Mouse (Mus musculus) neural tube, embryonic 15.5 days (tissue): ENCODE results near the gene Cdkn1b. TPM values are rescaled to one million over a fixed set of nuclear protein-coding genes. Genes with fewer than 3 reads are reported as not detected.

Experiments used
- ATAC-seq: fragments of 200-750 bp; cut with Nextera tagmentation; 2 replicates; pipeline ENCODE4 v1.8.0; 2017; ENCODE audit warnings: mild to moderate bottlenecking, moderate TSS enrichment, moderate library complexity; ENCODE audit not compliant: low FRiP score
- H3K27ac ChIP-seq: fragments of 300-500 bp; sonication (generic); replicated peaks from 2 replicates; pipeline ENCODE4 v1.5.1; 2015; ENCODE audit warnings: mild to moderate bottlenecking, inconsistent platforms
- H3K27me3 ChIP-seq: fragments of 300-500 bp; sonication (generic); replicated peaks from 2 replicates; pipeline ENCODE4 v1.6.1; 2015; ENCODE audit warnings: inconsistent platforms
- H3K36me3 ChIP-seq: fragments of 300-500 bp; sonication (generic); 2 replicates; pipeline ENCODE4 v1.6.1; 2015; ENCODE audit warnings: inconsistent platforms
- H3K4me1 ChIP-seq: fragments of 300-500 bp; sonication (generic); 2 replicates; pipeline ENCODE4 v1.6.1; 2015; ENCODE audit warnings: inconsistent platforms
- H3K4me2 ChIP-seq: fragments of 300-500 bp; sonication (generic); 2 replicates; pipeline ENCODE4 v1.6.1; 2015; ENCODE audit warnings: inconsistent platforms, mild to moderate bottlenecking, moderate library complexity
- H3K4me3 ChIP-seq: fragments of 300-500 bp; sonication (generic); replicated peaks from 2 replicates; pipeline ENCODE4 v1.5.1; 2015; ENCODE audit warnings: mild to moderate bottlenecking, inconsistent platforms
- H3K9ac ChIP-seq: fragments of 300-500 bp; sonication (generic); replicated peaks from 2 replicates; pipeline ENCODE4 v1.6.1; 2015; ENCODE audit warnings: mild to moderate bottlenecking, inconsistent platforms
- H3K9me3 ChIP-seq: fragments of 300-500 bp; sonication (generic); replicated peaks from 2 replicates; pipeline ENCODE4 v1.6.1; 2016; ENCODE audit warnings: inconsistent platforms
- WGBS: fragments of 180-500 bp; shearing (Covaris S2); methylation state at CpG from one replicate; pipeline ENCODE4 v1.1.7; 2015; ENCODE audit warnings: mixed read lengths; 5-methylcytosine and 5-hydroxymethylcytosine counted together
- polyA plus RNA-seq: library from polyadenylated mRNA; unstranded; fragments of >200 nt; fragmentation: Nextera tagmentation; extraction: Ambion mirVana; gene quantifications from 2 replicates; pipeline ENCODE4 v1.2.1, GENCODE M21; 2015

The Cdkn1b gene
- 15.7 and 17.3 TPM in 2 replicates for polyA plus RNA-seq

- peak; percentile 96 for ATAC-seq
- WGBS: under 1% methylated on average over 76 of the region's 77 CpGs
Measured at GRCm38 (mm10) chr6:134920190-134921013, at the start of gene Cdkn1b. Gene Cdkn1b, plus strand, starts transcription at chr6:134920401.

GRCm38 (mm10) chr6:134870887-134871286 is 49.3 kb upstream of the Cdkn1b start:
- no peak overlapping the region for H3K4me3 ChIP-seq
- no peak overlapping the region for H3K27ac ChIP-seq
- H3K4me1 ChIP-seq: no peaks in the 10 kb centered on the region
- H3K9ac ChIP-seq: no peak overlapping the region
- no peak for ATAC-seq
- 95% methylated on average over 4 of the region's 4 CpGs for WGBS
- H3K4me2 ChIP-seq: no peak overlapping the region
- no peaks in the 10 kb centered on the region for H3K27me3 ChIP-seq
- H3K9me3 ChIP-seq: no peaks in the 10 kb centered on the region
- H3K36me3 ChIP-seq: peaks cover 50% of the 10 kb centered on the region

More at GRCm38 (mm10) chr6:134920190-134921013, at the start of gene Cdkn1b:
- H3K9ac ChIP-seq: peak within 1 kb of the TSS; percentile 81
- H3K4me2 ChIP-seq: peak within 1 kb of the TSS; percentile 92
- peak within 1 kb of the TSS; percentile 98 for H3K27ac ChIP-seq
- H3K4me1 ChIP-seq: peaks cover 49% of the 10 kb centered on the region
- no peaks in the 10 kb centered on the region for H3K36me3 ChIP-seq
- H3K4me3 ChIP-seq: peak within 1 kb of the TSS; percentile 83
- H3K9me3 ChIP-seq: no peaks in the 10 kb centered on the region
- peaks cover 6% of the 10 kb centered on the region for H3K27me3 ChIP-seq

- ATAC-seq: no peak
- Histone ChIP-seq H3K9me3 (no peaks in the 10 kb centered on the region), H3K4me1 (no peaks in the 10 kb centered on the region), H3K9ac (no peak overlapping the region), H3K4me3 (no peak overlapping the region), H3K4me2 (no peak overlapping the region), H3K36me3 (peaks cover 43% of the 10 kb centered on the region), H3K27me3 (no peaks in the 10 kb centered on the region), H3K27ac (no peak overlapping the region)
- 80% methylated on average over 2 of the region's 2 CpGs for WGBS
Measured at GRCm38 (mm10) chr6:134872236-134872635, 48.0 kb upstream of the Cdkn1b start.

GRCm38 (mm10) chr6:134873018-134873417 is 47.2 kb upstream of the Cdkn1b start:
- Histone ChIP-seq H3K4me1 (no peaks in the 10 kb centered on the region), H3K36me3 (peaks cover 36% of the 10 kb centered on the region), H3K27ac (no peak overlapping the region), H3K4me2 (no peak overlapping the region), H3K9ac (no peak overlapping the region), H3K27me3 (no peaks in the 10 kb centered on the region), H3K9me3 (no peaks in the 10 kb centered on the region), H3K4me3 (no peak overlapping the region)
- no peak for ATAC-seq
- 92% methylated on average over 2 of the region's 2 CpGs for WGBS

GRCm38 (mm10) chr6:134876795-134877194 is 43.4 kb upstream of the Cdkn1b start:
- Histone ChIP-seq H3K9me3 (no peaks in the 10 kb centered on the region), H3K27ac (no peak overlapping the region), H3K4me2 (no peak overlapping the region), H3K27me3 (no peaks in the 10 kb centered on the region), H3K4me3 (no peak overlapping the region), H3K9ac (no peak overlapping the region), H3K4me1 (peaks cover 17% of the 10 kb centered on the region), H3K36me3 (peaks cover 8% of the 10 kb centered on the region)
- WGBS: 76% methylated on average over 6 of the region's 6 CpGs
- no peak for ATAC-seq

GRCm38 (mm10) chr6:134877276-134877675 is 42.9 kb upstream of the Cdkn1b start:
- ATAC-seq: no peak
- WGBS: 94% methylated on average over 4 of the region's 4 CpGs
- Histone ChIP-seq H3K4me2 (no peak overlapping the region), H3K27ac (no peak overlapping the region), H3K4me3 (no peak overlapping the region), H3K4me1 (peaks cover 17% of the 10 kb centered on the region), H3K9me3 (no peaks in the 10 kb centered on the region), H3K9ac (no peak overlapping the region), H3K27me3 (no peaks in the 10 kb centered on the region), H3K36me3 (peaks cover 8% of the 10 kb centered on the region)

- Histone ChIP-seq H3K9me3 (no peaks in the 10 kb centered on the region), H3K4me2 (no peak overlapping the region), H3K9ac (no peak overlapping the region), H3K27me3 (no peaks in the 10 kb centered on the region), H3K4me1 (peaks cover 21% of the 10 kb centered on the region), H3K4me3 (no peak overlapping the region), H3K36me3 (peaks cover 8% of the 10 kb centered on the region), H3K27ac (no peak overlapping the region)
- ATAC-seq: no peak
- WGBS: 82% methylated on average over 1 of the region's 1 CpGs
Measured at GRCm38 (mm10) chr6:134877892-134878291, 42.3 kb upstream of the Cdkn1b start.

- no peak for ATAC-seq
- Histone ChIP-seq H3K4me1 (peaks cover 35% of the 10 kb centered on the region), H3K4me2 (no peak overlapping the region), H3K36me3 (no peaks in the 10 kb centered on the region), H3K9ac (no peak overlapping the region), H3K27me3 (no peaks in the 10 kb centered on the region), H3K4me3 (no peak overlapping the region), H3K27ac (no peak overlapping the region), H3K9me3 (no peaks in the 10 kb centered on the region)
- 92% methylated on average over 5 of the region's 5 CpGs for WGBS
Measured at GRCm38 (mm10) chr6:134879556-134879955, 40.6 kb upstream of the Cdkn1b start.

GRCm38 (mm10) chr6:134880046-134880445 is 40.2 kb upstream of the Cdkn1b start:
- Histone ChIP-seq H3K4me2 (no peak overlapping the region), H3K9ac (no peak overlapping the region), H3K36me3 (no peaks in the 10 kb centered on the region), H3K4me3 (no peak overlapping the region), H3K27ac (no peak overlapping the region), H3K27me3 (no peaks in the 10 kb centered on the region), H3K4me1 (peaks cover 40% of the 10 kb centered on the region), H3K9me3 (no peaks in the 10 kb centered on the region)
- WGBS: 52% methylated on average over 2 of the region's 2 CpGs
- ATAC-seq: no peak

GRCm38 (mm10) chr6:134883661-134884060 is 36.5 kb upstream of the Cdkn1b start:
- no peaks in the 10 kb centered on the region for H3K36me3 ChIP-seq
- peaks cover 63% of the 10 kb centered on the region for H3K4me1 ChIP-seq
- no peak overlapping the region; the same call in 1 of the 2 replicates for H3K9ac ChIP-seq
- WGBS: 87% methylated on average over 4 of the region's 4 CpGs
- H3K4me2 ChIP-seq: no peak overlapping the region
- H3K4me3 ChIP-seq: no peak overlapping the region
- no peak for ATAC-seq
- no peaks in the 10 kb centered on the region for H3K27me3 ChIP-seq
- H3K9me3 ChIP-seq: no peaks in the 10 kb centered on the region
- H3K27ac ChIP-seq: no peak overlapping the region

GRCm38 (mm10) chr6:134885515-134885914 is 34.7 kb upstream of the Cdkn1b start:
- Histone ChIP-seq H3K27me3 (no peaks in the 10 kb centered on the region), H3K9me3 (no peaks in the 10 kb centered on the region), H3K4me1 (peaks cover 65% of the 10 kb centered on the region), H3K27ac (no peak overlapping the region), H3K4me3 (peak overlapping the region; percentile 52), H3K36me3 (no peaks in the 10 kb centered on the region), H3K4me2 (peak overlapping the region; percentile 55), H3K9ac (no peak overlapping the region)
- 90% methylated on average over 2 of the region's 2 CpGs for WGBS
- ATAC-seq: no peak

- Histone ChIP-seq H3K36me3 (no peaks in the 10 kb centered on the region), H3K4me3 (peak overlapping the region; percentile 52), H3K9me3 (no peaks in the 10 kb centered on the region), H3K9ac (peak overlapping the region; percentile 61), H3K4me2 (peak overlapping the region; percentile 55), H3K27me3 (no peaks in the 10 kb centered on the region), H3K4me1 (peaks cover 56% of the 10 kb centered on the region), H3K27ac (peak overlapping the region; percentile 91)
- 43% methylated on average over 8 of the region's 8 CpGs for whole genome bisulfite sequencing
- ATAC-seq: 0 out of 2 replicates have a peak, but pooled peaks have one; percentile 10
Measured at GRCm38 (mm10) chr6:134886475-134886874, 33.7 kb upstream of the Cdkn1b start.
